Mouse (Mus musculus): ENCODE results near the gene Gabrd.

Gene Gabrd

DNA sequence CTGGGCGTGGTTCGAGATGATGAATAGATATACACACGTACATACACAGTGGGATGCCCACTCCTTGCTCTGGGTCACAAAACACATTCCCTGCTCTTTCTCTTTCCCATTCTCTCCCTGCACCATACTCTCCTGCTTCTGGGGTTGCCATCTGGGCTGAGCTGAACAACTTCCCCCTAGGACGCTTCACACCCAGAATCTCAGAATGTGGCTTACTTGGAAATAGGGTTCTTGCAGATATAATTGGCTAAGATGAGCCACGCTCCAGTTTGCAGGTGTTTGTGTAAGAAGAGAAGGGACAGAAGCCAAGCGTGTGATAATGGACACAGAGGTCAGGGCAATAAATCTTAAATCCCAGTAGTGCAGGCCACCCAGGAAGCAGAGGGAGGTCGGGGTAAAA is 15.9 kb downstream of the Gabrd start:
- DNase-seq, result no peak

DNA sequence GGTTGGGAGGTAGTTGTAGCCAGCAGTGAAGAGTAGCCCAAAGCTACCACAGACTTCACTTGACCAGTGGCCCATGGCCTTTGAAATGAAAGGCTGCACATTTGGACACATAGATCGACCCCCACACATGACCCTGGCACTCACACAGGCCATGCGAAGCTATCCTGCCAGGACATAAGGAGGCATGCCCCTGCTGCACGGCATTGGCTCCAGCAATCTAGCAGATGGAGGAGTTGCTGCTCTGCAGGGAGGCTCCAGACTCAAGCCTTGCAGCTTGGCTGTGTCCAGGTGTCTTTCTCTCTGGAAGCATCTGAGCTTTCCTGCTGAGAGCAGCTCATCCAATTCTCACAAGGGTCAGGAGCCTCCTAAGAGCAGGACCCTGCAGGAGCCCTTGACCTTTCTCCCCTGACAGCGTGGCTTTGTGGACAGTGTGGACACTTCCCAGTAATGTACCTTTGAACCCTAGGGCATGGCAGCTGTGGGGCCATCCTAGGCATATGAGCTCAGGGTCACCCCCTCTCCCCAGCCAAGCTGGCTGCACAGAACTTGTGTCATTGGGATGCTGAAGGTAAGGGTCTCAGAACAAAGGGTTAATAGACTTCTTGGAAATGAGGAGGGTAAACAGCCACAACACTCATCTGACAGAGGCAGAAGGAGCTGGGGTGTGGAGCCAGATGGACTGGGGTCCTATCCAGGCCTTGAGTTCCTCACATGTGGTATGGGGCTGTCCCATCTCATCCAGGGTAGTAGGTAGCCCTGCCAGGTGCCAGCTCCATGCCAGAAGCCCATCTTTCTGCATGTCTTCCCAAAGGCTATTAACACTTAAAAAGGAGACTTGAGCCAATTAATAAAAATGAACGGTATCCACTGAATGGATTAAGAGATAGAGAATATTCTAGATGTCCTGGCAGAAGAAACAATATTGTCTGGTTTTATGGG is 25.8 kb downstream of the Gabrd start:
- no peak for DNase-seq

DNA sequence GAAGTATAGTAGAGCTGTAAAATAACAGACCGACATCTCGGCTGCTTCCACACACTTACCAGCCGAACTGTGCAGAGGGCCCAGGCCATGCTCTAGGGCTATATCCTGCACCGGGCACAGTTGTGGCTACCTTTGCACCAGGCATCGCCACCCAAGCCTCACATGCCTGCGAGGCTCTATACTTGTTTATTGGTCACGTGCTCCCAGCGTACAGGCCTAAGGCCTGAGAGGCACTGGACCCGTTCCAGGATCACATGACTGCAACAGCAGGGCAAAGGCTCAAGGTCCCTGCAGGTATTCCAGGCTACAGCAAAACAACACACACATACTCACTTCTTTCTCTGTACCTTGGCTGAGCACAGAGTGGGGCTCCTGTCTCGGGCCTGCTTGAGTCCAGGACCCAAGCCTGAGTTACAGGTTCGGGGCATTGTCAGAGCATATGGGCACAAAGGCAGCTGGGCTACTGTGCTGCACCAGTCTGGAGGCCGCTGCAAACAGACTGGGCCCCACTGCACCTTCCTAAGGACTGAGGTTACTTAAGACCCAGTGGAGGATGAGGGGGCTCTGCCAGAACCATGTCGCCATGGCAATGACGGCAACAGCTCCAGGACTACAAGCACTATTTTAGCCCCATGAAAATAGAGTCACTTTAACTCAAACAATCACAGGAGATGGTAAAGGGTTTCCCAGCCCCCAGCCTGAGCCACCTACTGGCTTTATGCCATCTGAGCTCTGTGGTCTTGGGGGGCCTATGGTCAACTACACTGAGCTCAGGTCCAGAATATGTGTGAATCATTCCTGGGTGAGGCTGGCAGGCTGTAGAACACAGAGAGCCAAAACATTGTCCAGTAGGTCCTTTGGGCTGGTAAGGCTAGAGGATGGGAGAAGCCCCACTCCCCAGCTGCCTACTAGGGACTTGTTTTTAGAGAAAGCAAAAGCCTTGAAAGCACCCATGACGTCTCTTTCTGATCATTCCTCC is 26.9 kb downstream of the Gabrd start:
- DNase-seq, result no peak

DNA sequence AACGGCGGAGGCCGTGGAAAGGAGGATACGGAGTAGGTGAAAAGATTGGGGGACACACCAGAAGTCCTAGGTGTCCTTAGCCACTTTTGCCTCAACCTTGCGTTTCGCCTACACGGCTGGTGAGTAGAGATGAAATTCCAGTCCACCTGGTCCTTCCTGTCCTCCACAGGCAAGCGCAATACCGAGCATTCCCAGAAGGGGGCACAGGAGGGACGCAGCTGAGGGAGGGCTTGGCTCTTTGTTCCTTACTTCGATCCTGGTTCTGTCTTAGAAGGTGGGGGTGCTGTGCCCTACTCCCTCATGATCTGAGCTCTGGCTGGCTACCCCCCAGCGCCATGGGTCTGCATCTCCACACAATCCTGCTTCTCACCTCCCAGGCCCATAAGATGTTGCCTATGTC is 29.2 kb downstream of the Gabrd start:
- DNase-seq, result peak; percentile 89

DNA sequence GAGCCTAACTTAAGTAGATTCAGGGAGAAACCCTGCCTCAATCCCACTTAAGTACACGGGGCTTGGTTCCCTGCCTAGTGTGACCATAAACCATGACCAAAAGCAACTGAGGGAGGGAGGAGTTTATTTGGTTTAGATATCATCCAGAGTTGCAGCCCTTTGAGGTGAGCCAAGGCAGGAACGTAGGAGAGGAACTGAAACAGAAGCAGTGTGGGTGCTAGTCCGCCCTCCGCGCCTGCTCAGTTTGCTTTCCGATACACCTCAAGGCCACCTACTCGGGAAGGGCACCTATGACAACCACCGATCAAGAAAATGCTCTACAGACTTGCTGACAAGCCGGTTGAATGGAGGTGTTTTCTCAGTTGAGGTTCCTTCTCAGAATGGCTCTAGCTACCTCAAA is 30.2 kb downstream of the Gabrd start:
- DNase-seq, result no peak

DNA sequence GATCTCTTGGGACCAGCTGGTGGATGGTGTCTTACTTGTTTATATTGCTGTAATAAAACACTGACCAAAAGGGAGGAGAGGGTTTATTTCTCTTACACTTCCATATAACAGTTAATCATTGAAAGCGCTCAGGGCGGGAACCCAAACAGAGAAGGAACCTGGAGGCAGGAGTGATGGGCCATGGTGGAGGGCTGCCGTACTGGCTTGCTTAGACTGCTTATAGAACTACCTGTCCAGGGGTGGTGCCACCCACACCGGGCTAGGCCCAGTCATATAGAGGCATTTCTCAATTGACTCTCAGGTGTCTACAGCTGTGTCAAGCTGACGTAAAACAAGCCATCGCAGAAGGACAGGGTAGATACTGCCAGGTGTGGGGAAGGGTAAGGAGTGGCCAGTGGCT is 31.1 kb downstream of the Gabrd start:
- DNase-seq, result no peak

DNA sequence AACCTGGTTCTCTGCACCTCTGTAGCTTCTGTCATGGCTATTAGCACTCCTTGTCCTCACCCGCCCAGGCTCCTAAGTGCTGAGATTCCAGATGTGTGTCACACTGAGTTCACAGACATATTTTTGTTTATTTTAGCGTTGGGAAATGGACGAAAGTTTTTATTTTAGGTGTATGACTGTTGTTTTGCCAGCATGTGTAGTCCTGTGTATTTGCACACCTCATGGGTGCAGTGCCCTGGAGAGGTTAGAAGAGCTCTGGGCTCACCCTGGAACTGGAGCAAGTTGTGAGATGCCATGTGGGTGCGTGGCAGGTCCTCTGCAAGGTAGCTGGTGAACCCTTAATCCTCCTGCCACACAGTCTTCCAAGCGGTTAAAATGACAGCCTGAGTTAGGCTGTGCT is 35.5 kb downstream of the Gabrd start:
- DNase-seq, result no peak

DNA sequence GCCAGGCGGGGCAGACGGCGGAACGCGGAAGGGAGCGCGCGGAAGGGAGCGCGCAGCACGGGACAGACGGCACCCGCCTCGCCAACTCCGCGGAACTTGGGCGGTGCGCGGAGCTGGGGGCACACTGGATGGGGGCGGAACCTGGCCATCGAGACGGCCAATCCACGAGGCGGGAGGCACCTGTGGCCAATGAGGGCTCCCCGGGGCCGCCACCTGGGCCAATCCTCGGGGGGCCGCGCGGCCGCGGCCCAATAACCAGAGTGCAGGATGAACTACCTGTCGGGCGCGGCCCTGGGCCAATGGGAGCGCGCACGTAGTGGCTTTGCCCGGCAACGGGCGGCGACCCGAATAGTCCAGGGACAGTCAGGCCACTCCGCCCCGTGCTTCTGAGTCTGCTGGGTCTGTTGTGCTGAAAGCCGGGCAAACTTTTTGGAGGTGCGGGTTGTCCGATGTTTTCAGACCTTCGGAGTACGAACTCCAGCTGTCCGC is 36.6 kb downstream of the Gabrd start, which contains the start of gene Prkcz:
Prkcz (minus strand) TSS at position 59 of the 489 bp plus-strand sequence.
- DNase-seq, result peak; percentile 93

DNA sequence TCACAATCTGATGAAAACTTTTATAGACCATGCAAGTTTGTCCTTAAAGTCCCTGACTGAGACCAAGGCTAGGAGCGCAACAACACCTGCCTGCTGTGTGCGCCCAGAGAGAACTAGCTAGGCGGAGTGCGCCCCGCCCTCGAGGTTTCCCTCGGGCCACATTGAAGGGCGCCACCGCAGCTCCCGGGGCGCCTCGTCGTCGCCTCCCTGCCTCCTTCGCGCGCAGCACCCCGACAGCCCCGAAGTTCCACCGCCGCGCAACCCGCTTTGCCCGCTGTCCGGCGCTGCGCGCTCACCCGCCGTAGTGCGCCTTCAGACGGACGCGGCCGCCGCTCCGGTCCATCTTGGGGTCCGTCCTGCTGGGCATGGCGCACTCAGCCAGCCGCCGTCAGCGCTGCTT is 37.1 kb downstream of the Gabrd start:
- DNase-seq, result peak; percentile 78

DNA sequence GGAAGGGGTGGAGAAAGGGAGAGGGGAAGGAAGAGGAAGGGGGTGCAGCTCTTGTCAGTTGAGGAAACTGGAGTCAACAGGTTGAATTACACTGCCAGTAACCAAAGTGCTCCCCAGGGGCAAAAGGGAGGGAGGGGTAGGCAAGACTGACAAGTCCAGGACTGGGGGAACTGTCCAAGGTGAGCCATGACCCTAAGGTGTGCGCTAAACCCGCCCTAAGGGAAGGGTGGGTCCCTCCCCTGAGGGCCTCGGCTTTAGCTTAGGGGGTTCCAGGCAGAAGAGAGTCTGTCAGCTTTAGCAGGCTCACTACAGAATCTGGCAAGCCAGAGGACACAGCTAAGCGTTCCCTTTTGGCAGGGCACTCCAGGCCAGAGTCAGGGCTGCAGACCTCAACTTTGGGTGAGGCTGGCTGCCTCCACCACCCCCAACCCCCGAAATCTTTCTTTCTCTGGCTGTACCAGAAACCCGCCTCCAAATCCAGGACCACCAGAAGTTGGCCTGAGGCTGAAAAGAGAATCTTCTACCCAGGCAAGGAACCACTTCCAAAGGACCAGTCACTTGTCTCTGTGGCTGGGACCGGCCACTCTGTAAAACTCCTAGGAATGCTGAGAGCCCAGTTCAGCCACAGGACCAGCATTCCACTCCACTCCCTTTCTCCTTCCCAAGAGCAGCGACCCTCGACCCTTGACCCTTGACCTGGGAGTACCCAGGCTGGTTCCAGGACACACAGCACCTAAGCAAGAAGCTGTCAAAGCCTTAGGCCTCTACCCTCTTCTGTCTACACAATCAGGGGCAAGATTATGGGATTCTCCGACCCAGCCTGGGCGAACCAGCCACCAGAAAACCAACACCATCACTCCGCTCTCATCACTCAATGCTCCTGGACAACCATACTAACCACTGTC is 38.1 kb downstream of the Gabrd start:
- no peak for DNase-seq

DNA sequence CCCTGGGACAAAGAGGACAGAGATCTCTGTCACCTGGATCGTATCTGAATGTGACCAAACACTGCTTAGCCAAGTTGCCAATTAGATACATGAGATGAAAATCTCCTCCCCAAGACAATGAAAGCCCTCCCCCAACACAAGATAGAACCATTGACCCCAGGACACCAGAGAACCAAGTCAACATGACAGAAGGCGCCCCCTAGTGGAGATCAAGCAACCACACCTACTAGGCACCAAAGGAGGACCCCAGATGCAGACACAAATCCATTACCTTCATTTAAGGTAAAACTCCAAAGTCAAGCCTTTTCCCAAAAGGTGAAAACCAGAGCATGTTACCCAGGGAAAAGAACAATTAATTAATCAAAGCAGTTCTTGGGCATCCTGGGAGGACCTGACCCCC is 40.3 kb downstream of the Gabrd start:
- DNase-seq, result peak; percentile 33

DNA sequence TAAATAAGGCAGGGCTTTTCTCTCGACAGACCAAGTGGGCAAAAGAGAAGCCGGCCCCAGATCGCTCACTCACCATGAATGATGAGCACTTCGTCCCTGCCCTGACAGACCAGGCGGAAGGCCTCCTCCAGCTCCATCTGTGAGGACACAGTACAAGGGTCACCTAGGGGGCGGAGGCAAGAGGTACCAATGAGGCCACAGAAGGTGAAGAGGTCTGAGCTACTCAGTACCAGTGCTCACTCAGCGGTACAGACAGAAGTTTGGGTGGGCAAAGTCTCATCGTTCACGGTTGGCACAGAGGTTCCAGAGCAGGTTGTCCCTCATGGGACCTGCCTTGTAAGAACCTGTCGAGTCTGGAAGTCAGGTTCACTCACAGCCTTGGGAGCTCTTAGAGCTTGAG is 41.6 kb downstream of the Gabrd start:
- DNase-seq, result no peak

DNA sequence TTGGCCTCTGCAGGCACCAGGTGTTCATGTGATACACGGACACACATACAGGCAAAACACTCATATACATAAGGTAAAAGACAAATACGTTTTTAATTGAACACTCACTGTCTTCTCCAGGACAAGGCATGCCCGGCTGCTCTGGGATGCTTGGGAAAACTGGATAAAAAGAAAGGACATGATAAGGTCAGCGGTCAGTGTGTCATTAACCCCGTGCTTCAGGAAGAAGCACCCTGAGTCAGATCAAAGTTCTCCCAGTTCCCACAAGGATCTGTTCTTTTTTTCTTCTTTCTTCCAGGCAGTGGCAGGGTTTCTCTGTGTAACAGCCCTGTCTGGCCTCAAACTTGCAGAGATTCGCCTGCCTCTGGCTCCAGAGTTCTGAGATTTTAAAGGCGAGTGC is 43.4 kb downstream of the Gabrd start:
- DNase-seq, result no peak

DNA sequence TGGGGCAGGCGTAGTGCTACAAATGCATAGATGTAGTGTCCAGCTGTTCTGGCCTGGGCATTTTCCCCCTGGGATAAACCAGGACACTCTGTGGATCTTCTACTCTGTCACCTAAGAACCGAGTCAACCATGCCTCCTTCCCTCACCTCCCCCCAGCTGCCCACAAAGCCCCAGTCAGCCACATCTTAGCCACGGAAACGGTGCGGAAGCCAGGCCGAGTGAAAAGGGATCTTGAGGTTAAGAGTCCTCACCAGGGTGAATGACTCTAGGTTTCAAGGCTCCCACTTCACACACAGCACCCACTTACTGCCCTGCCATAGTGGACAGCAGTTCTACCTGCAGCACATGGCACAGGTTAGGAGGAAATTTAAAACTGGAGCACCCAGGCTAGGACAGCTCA is 43.9 kb downstream of the Gabrd start:
- DNase-seq, result peak; percentile 36

DNA sequence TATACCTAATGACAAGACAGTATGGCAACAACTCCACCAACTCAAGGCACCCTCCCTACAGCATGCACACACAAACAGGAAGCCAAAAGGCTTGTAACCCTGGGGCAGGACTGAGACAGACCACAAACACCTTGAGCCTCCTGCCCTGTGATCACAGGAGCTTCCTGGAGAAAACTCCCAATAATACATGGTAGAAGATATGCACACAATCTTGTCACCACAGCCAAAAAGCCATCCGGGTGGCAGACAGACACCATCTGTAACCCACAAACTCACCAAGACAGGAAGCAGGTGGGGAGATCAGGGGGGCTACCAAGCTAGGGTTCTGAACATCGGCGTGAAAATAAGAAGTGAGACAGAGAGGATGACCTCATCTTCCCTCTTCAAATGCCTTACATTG is 45.3 kb downstream of the Gabrd start:
- DNase-seq, result peak; percentile 65

DNA sequence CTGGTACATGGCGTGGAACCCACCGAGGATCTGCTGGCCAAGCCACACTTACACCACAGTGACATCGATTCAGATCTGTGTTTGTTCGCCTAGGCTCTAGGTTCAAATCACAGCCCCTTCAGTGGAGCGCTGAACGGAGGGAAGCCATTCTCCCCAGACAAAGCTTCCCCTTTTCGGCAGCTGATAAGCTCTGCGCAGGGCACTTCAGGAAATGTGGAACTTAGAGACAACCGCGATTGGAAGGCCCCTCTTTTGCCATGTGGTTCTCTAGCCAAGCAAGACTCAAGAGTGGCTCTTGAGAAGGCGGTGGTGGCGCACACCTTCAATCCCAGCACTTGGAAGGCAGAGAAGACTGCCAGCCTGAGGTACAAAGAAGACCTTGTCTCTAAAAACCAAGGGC is 51.6 kb downstream of the Gabrd start:
- DNase-seq, result no peak

DNA sequence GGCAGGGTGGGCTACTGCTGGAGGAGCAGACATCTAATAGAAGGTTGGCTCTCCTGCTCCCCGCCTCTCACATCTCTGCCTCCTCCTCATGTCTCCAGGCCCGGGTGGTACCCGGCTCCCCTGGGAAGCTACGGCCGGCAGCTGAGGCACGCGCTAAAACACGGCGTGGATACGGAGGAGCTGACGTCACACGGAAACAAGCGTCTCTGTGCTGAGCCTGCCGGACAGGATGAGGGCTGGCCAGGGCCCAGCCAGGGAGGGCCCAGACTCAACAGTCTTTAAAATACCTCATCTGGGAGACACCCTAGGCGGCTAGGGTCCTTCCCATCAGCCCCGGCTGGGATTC is 52.3 kb downstream of the Gabrd start:
- no peak for DNase-seq

DNA sequence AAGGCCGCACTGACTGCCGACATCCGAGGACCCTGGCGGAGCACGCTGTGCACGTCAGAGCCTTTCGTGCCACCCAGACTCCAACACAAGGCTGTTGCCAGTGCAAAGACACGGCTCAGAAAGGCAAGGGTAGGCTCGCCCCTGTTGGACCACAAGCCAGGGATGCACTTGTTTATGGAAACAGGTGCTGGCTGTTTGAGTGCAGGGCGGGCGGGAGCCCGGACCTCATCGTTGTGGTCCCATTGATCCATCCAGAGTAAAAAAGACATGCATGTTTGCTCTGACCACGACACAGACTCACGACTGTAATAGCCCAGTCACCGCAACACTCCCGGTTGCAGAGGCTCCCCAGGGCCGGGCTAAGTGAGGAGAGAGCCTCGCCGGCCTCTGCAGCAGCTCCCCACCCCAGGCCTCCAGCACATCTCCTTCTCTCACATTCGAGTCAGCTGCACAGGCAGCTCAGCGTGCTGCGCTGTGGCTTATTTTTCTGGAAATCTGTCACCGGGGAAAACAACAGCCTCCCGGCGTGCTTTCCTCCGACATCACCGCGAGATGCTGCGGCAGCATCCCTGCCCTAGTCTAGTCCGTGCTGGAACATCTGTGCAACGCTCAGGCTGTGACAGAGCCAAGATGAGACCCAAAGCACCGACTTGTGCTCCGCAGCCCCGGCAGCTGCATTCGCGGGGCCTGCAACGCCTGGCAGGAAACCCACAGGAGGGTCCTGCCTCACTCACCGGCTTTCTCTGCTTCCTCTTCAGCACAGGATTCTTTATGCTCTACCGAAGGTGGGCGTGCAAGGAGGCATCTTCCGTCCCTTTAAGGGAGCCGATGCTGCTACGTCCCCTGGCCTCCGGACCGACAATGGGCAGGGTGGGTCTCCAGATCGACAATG is 53.0 kb downstream of the Gabrd start:
- DNase-seq, result peak; percentile 58

DNA sequence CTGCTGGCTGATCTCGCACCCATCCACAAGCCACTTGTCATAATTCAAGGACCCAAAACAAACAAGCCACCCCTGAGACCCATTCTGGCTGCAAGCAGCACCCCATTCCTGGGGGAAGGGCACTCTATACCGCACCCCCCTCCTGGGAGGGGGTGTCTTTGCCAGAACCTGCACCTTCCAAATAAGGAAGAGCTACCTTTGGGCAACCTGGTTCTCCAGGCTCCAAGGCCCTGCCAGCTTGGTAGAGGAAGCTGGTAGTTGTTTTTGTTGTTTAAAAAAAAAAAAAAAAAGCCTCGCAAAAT is 53.7 kb downstream of the Gabrd start:
- DNase-seq, result no peak

DNA sequence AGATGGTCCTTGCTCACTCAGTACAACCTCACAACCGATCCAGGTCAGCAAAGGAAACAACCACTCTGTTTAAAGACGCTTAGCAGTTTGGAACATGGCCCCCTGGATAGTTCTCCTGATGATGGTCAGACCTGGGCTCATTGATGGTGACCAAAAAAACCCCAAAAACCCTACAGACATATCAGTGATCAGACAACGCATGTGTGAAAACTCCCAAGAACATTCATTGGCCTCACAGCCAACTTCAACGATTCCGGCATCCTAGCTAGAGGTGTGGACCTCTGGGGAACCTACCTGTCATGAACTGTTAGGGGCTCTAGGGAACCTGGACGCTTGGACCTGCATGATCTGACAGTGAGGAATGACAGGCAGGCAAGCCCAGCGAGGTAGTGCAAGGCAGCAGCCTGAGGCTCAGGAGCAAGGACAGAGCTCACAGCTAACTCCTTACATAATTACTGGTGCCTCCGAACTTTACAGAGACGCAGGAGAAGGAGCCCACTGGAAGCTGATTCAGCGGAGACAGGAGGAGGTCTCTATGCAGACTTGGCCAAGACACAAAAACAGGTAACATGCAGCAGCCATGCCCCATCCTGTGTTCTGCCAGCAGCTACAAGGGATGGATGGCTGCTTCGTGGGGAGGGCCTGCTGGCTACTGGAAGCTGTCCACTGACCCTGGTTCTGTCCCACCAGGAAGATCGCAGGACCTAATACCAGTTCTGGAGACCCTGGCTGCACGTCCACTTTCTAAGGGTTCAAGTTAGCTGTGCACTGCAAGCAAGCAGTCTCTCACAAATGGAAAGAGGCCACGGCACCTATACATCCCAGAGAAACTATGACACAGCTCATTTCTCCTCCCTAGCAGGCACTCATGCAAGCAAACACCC is 54.3 kb downstream of the Gabrd start:
- DNase-seq, result no peak

All from thymus, postnatal 14 days (tissue).